Mouse (Mus musculus) testis, adult 2 months (tissue): ENCODE results near the gene Atp5e.

Experiments used
- CTCF ChIP-seq: fragments of 200-500 bp; IDR thresholded peaks from 2 replicates; pipeline ENCODE4 v1.5.1; 2012; ENCODE audit warnings: low read depth, mild to moderate bottlenecking, inconsistent platforms, low read length, moderate library complexity; ENCODE audit not compliant: control insufficient read depth, insufficient read depth, insufficient replicate concordance
- POLR2A ChIP-seq: fragments of 200-500 bp; IDR thresholded peaks from 2 replicates; pipeline ENCODE4 v1.6.1; 2012; ENCODE audit warnings: low read depth, mild to moderate bottlenecking, inconsistent platforms, low read length, moderate library complexity; ENCODE audit not compliant: control insufficient read depth

DNA sequence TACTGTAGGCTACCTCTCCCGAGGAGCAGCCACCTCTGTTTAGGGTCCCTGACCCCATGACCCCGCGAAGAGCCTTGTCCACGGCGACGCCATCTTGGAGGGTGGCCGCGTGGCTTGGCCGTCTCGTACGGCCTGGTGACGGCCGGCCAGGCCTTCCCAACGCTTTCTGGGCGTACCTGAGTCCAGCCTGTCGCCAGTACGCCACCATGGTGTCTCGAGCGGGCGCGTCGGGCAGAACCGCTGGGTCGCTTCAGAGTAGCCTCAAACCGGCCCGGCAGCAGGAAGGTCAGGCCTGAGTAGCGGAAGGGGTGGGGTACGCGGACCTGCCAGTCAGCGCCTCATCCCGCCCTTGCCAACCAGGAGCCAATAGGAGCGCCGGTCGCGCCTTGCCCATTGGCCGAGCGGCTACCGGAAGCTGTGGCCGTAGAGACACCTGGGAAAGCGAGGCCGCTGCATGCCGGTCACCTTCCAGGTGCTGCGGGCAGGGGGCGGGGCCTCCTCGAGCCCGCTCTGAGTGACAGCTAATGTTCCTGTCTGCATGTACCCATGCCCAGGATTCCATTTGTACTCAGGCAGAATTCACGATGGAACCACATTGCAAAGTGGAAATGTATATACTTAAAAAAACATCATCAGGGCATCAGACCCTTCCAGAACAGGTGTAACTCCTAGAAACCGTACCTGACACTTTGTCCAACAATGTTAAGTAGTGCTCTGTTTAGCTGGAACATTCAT is at the start of gene Atp5e:
- TF ChIP-seq CTCF: 0 out of 2 replicates have a peak, but pooled peaks have one; percentile 6
- peak; percentile 68 for TF ChIP-seq POLR2A
